Mouse (Mus musculus): ENCODE data around the gene Sept9.

Gene Sept9

GRCm38 (mm10) chr11:117224804-117225203, 25.3 kb downstream of the Sept9 start:
- no peak for DNase-seq

GRCm38 (mm10) chr11:117225531-117226213, 26.2 kb downstream of the Sept9 start:
- DNase-seq = no peak

GRCm38 (mm10) chr11:117226214-117226535, 26.7 kb downstream of the Sept9 start:
- DNase-seq = no peak

- no peak for DNase-seq
Observed at GRCm38 (mm10) chr11:117228139-117228538, 28.7 kb downstream of the Sept9 start.

DNA sequence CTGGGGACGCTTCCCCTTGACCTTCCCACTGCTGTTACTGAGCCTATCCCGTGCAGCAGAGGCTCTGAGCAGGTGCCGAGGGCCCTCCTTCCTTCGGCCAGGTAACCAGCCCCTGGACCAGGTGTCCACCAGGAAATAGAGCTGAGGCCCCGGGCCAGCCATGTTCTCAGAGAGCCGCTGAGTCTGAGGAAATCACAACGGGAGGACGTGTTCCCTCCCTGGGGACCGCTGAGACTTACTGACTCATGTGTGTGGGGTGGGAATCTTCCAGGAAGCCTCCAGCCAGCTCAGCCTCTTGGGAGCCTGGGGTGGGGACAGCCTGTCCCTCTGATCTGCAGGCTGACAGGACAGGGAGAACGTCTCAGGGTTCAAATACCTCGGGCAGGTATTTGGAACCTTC, 32.1 kb downstream of the Sept9 start:
- DNase-seq = no peak

- DNase-seq = no peak
Observed at GRCm38 (mm10) chr11:117232032-117232431, 32.6 kb downstream of the Sept9 start.

GRCm38 (mm10) chr11:117232886-117233458, 33.5 kb downstream of the Sept9 start:
- DNase-seq = no peak

GRCm38 (mm10) chr11:117233818-117234217, 34.4 kb downstream of the Sept9 start:
- DNase-seq = no peak

GRCm38 (mm10) chr11:117235086-117235897, 35.8 kb downstream of the Sept9 start:
- DNase-seq = no peak

DNA sequence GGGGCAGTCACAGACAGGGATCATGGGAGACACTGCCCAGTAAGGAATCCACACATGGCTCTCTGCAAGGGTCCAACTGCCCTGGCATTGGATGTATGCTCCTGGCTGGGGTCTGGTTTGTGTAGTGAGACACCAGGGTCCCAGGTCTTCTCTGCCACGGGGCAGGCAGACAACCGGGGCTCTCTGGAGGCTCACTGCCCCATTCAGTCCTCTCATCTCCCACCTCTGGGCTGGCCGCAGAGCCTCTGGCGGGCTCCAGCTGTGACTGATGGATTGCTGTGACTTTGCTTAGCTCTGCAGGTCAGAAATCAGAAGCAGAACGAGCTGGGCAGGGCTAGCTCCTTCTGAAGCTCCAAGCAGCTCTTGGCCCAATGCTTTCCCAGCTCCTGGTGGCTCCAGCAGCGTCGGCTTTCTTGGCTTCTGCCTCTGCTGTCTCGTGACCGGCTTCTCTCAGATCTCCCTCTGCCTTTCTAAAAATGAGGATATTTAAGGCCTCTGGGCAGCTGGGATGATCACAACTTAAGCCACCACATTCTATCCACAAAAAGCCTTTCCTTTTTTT, 36.5 kb downstream of the Sept9 start:
- no peak for DNase-seq

- DNase-seq = peak; percentile 94 to 95
Observed at GRCm38 (mm10) chr11:117238169-117238568, 38.7 kb downstream of the Sept9 start.

DNA sequence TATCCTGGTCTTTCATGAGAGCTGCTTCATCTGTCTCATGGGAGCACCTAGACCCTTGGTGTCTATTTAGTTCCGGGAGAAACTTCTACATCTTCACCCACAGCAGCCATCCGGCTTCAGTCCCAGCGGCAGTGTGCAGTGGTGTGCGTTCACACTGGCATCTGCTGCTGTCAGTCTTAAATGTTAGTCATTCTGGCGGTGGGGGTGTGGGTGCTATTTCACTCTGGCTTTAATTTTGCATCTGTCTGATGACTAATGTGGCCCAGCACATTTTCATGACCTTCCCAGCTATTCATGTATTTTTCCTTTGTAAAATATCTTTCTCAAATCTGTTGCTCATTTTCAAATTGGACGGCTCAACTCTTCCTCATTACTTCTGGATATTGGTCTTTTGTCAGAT, 40.2 kb downstream of the Sept9 start:
- no peak for DNase-seq

DNA sequence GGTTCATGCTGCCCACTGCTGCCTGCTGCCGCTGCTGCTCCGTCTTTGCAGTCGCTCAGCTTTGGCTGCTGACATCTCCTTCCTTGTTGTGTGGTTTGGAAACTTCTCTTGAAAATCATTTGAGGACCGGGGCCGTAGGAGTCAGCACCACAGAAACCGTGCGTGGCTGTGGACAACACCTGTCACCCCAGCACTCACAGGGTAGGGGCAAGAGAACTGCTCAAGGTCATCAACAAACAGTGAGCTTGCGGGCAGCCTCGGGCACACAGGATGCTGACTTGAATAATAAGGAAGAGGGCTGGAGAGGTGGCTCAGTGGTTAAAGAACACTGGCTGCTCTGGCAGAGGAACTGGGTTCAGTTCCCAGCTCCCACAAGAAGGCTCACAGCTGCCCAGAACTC, 40.9 kb downstream of the Sept9 start:
- no peak for DNase-seq

DNA sequence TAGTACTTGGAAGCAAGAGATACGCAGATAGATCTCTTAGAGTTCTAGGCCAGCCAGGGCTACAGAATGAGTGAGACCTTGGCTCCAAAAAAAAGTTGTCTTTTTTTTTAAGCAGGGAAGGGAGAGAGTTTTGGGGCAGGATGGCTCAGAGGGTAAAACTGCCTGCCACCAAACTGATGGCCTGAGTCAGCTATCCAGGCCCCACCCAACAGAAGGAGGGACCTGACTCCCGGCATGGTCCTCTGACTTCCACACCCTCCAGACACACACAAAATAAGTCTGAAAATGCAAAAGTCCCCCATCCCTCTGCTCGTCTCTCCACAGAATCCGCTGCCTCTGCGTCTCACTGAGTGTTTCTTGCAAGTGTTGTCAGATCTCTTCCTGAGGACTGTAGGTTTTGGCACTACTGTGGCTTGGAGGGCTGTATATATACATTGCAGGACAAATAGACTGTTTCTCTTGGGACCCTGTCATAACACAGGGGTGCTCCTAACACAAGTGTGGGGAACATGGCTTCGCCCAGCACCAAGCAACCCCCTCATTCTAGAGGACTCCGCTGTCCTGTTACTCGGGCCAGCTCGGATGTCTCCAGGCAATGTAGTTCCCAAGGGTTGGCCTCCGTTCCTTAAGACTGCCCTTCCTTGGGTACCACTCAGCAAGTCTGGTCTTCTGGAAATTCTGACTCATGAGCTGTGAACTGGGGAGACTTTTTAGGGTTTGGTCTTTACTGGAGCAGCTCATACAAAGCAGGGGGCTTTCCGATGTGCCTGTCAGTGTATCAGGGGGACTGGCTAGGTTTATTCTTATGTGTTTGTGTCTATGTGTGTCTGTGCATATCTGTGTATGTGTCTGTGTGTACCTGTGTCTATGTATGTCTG, 41.6 kb downstream of the Sept9 start:
- DNase-seq = no peak

DNA sequence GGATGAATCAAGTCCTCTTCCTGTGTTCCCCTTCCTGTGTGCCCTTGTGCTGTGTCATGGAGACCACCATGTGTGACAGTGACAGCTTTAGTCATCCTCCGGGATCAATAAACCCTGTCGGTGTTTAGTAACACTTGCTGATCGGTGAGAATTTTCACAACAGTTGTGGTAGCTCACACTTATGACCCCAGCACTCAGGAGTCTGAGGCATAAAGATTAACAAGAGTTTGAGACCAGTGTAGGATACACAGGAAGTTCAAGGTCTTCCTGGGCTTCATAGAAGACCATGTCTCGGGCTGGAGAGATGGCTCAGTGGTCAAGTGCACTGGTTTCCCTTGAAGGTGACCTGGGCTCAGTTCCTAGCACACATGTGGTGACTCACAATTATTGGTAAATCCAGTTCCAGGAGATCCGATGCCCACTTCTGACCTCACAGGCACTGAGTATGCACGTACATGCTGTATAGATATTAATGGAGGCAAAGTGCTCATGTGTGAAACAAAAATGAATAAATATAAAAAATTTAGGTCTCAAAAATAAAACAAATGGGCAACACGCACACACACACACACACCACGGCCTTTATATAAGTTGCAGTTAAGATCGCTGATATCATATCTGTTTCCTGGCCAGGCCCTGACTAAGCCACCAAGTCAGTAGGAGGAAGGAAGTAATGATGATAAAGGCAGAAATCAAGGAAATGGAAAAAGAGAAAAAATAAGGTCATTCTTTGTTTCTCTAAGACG, 43.1 kb downstream of the Sept9 start:
- DNase-seq = no peak

GRCm38 (mm10) chr11:117243536-117244290, 44.3 kb downstream of the Sept9 start:
- DNase-seq = no peak

GRCm38 (mm10) chr11:117245041-117245725, 45.7 kb downstream of the Sept9 start:
- no peak for DNase-seq

GRCm38 (mm10) chr11:117245846-117246245, 46.4 kb downstream of the Sept9 start:
- DNase-seq = no peak

- DNase-seq = no peak
Observed at GRCm38 (mm10) chr11:117246286-117246685, 46.8 kb downstream of the Sept9 start.

DNA sequence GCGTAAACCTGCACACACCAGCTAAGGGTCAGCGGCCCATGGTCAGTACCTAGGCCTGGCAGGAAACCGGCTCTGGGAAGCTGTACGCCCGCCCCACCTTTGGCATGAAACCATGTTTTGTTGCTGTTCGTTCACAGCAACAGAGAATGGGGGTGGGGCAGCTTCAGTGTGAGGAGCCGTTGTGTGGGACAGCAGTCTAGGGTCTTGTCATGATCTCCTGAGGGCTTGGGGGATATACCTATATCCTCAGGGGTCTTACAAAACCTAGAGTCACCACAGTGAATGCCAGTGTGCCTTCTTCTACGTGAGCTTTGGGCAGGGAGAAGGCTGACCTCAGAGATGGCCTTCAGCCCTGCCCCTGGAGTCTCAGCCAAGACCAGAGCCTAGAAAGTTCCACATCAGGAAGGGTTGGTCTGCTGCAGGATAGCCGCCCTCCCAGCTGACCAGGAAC, 47.5 kb downstream of the Sept9 start:
- no peak for DNase-seq

DNA sequence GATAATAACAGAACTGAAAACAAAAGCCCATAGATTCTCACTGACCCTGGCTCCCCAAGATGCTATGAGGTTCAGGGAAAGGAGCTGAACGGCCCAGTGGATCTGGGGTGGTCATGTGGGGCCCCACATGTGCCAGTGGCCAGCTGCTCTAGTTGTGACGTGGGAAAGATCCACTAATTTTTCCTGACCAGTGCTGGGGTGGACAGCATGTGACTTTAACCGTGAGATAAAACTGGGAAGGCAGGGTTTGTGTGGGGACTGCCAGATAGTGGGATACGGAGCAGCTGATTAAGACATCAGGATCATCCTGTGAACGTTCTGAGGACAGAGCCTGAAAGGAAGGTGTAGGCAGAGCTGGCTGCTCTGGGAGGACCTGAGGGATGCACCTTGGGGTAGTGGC, 48.1 kb downstream of the Sept9 start:
- no peak for DNase-seq

All from B cell, adult 2 months (primary cell).